Mouse (Mus musculus): Measurements from ENCODE around the gene Nrip2. TPM values are rescaled to one million over a fixed set of nuclear protein-coding genes. Genes with fewer than 3 reads are reported as not detected.
A peak's percentile ranks its signal among the peaks of the same experiment; 100 is the strongest.
"Not testable (repeated sequence)": the region's sequence is repeated elsewhere in the genome, so short reads cannot be mapped to it uniquely, and the experiment has no call there.

Gene Nrip2
- 1 to 10 TPM; 7.8 to 8.0 TPM for total RNA-seq (2021)
- long read RNA-seq, experiment 1, partial matches to known transcripts, result 0 of 5 reads
- long read RNA-seq, experiment 1, other reads (novel, unspliced or antisense), result 1 of 5 reads
- long read RNA-seq, experiment 2, partial matches to known transcripts, result 0 of 5 reads
- long read RNA-seq, experiment 2, other reads (novel, unspliced or antisense), result 3 of 5 reads

- DNase-seq (ENCODE audit: low spot score in 2 of 2), result no peak
- intact Hi-C loops (cut with DNase I), result no loop called here
Observed at GRCm38 (mm10) chr6:128398996-128399395, at the start of gene Nrip2. TSS of gene Nrip2 (plus strand) at chr6:128399296.

GRCm38 (mm10) chr6:128349711-128350110 is 49.4 kb upstream of the Nrip2 start:
- intact Hi-C loops (cut with DNase I), result no loop called here
- DNase-seq (ENCODE audit: low spot score in 2 of 2), result peak; percentile 33 to 62

GRCm38 (mm10) chr6:128354140-128354539 is 45.0 kb upstream of the Nrip2 start:
- intact Hi-C loops (cut with DNase I), result no loop called here
- no peak for DNase-seq (ENCODE audit: low spot score in 2 of 2)

GRCm38 (mm10) chr6:128355201-128355681 is 43.9 kb upstream of the Nrip2 start:
- intact Hi-C loops (cut with DNase I), result loop anchor here (5.0 kb wide), 1 partner anchor 118 kb away; no protein-coding TSS in a partner anchor
- DNase-seq (ENCODE audit: low spot score in 2 of 2), result peak; percentile 56 to 57

GRCm38 (mm10) chr6:128355726-128356416 is 43.2 kb upstream of the Nrip2 start, which contains the start of gene Tulp3:
TSS of gene Tulp3 (minus strand) at chr6:128355851.
- DNase-seq (ENCODE audit: low spot score in 2 of 2), result peak; percentile 97
- intact Hi-C loops (cut with DNase I), result loop anchor here (5.0 kb wide), 1 partner anchor 119 kb away; no protein-coding TSS in a partner anchor

GRCm38 (mm10) chr6:128358999-128359398 is 40.1 kb upstream of the Nrip2 start:
- peak; percentile 68 to 79 for DNase-seq (ENCODE audit: low spot score in 2 of 2)
- intact Hi-C loops (cut with DNase I), result loop anchor here (2.0 to 5.0 kb wide), 2 partner anchors 40 to 122 kb away; no protein-coding TSS in a partner anchor

- intact Hi-C loops (cut with DNase I), result loop anchor here (5.0 kb wide), 2 partner anchors 50 to 115 kb away; no protein-coding TSS in a partner anchor
Observed at GRCm38 (mm10) chr6:128361901-128362300, 37.2 kb upstream of the Nrip2 start.

GRCm38 (mm10) chr6:128362381-128363006 is 36.6 kb upstream of the Nrip2 start, which contains the start of the genes Rhno1 and Foxm1:
TSS of gene Rhno1 (minus strand) at chr6:128362911.
TSS of gene Foxm1 (plus strand) at chr6:128362967.
- intact Hi-C loops (cut with DNase I), result loop anchor here (5.0 kb wide), 2 partner anchors 50 to 115 kb away; no protein-coding TSS in a partner anchor
- peak; percentile 72 to 83 for DNase-seq (ENCODE audit: low spot score in 2 of 2)

More at GRCm38 (mm10) chr6:128361901-128362300, 37.2 kb upstream of the Nrip2 start:
- no peak for DNase-seq (ENCODE audit: low spot score in 2 of 2)

- no peak for DNase-seq (ENCODE audit: low spot score in 2 of 2)
- intact Hi-C loops (cut with DNase I), result loop anchor here (5.0 kb wide), 2 partner anchors 49 to 114 kb away; no protein-coding TSS in a partner anchor
Observed at GRCm38 (mm10) chr6:128363007-128363825, 35.9 kb upstream of the Nrip2 start.

GRCm38 (mm10) chr6:128364721-128365120 is 34.4 kb upstream of the Nrip2 start:
- no peak for DNase-seq (ENCODE audit: low spot score in 2 of 2)
- intact Hi-C loops (cut with DNase I), result loop anchor here (5.0 kb wide), 2 partner anchors 48 to 113 kb away; no protein-coding TSS in a partner anchor

- intact Hi-C loops (cut with DNase I), result no loop called here
- DNase-seq (ENCODE audit: low spot score in 2 of 2), result no peak
Observed at GRCm38 (mm10) chr6:128366466-128366865, 32.6 kb upstream of the Nrip2 start.

- intact Hi-C loops (cut with DNase I), result no loop called here
- DNase-seq (ENCODE audit: low spot score in 2 of 2), result no peak
Observed at GRCm38 (mm10) chr6:128370040-128370439, 29.1 kb upstream of the Nrip2 start.

- intact Hi-C loops (cut with DNase I), result no loop called here
- DNase-seq (ENCODE audit: low spot score in 2 of 2), result peak in 1 of 2 experiments; percentile 29
Observed at GRCm38 (mm10) chr6:128375192-128375591, 23.9 kb upstream of the Nrip2 start, which contains the start of the genes Tex52 and Gm44596. TSS of gene Tex52 (plus strand) at chr6:128375456. TSS of gene Gm44596 (plus strand) at chr6:128375503.

- intact Hi-C loops (cut with DNase I), result no loop called here
- no peak for DNase-seq (ENCODE audit: low spot score in 2 of 2)
Observed at GRCm38 (mm10) chr6:128376371-128377085, 22.6 kb upstream of the Nrip2 start.

- intact Hi-C loops (cut with DNase I), result no loop called here
- no peak for DNase-seq (ENCODE audit: low spot score in 2 of 2)
Observed at GRCm38 (mm10) chr6:128379636-128380035, 19.5 kb upstream of the Nrip2 start.

- DNase-seq (ENCODE audit: low spot score in 2 of 2); intact Hi-C loops (cut with DNase I): not testable (repeated sequence)
Observed at GRCm38 (mm10) chr6:128380594-128381167, 18.4 kb upstream of the Nrip2 start.

- intact Hi-C loops (cut with DNase I), result no loop called here
Observed at GRCm38 (mm10) chr6:128381254-128381653, 17.8 kb upstream of the Nrip2 start.

GRCm38 (mm10) chr6:128383752-128384151 is 15.3 kb upstream of the Nrip2 start:
- DNase-seq (ENCODE audit: low spot score in 2 of 2), result no peak
- intact Hi-C loops (cut with DNase I), result no loop called here

More at GRCm38 (mm10) chr6:128381254-128381653, 17.8 kb upstream of the Nrip2 start:
- DNase-seq (ENCODE audit: low spot score in 2 of 2), result no peak
